Mouse (Mus musculus) liver, embryonic 13.5 days (tissue): ENCODE measurements around the gene Aasdh. TPM values are rescaled to one million over a fixed set of nuclear protein-coding genes. Genes with fewer than 3 reads are reported as not detected.

Experiments
- ATAC-seq: fragments of 200-750 bp; cut with Nextera tagmentation; 2 replicates; pipeline ENCODE4 v1.8.0; 2017; ENCODE audit warnings: low read depth, mild to moderate bottlenecking, moderate number of reproducible peaks, moderate library complexity
- DNase-seq: peaks from one replicate; pipeline ENCODE4 v3.0.0; 2022
- H3K27ac ChIP-seq: fragments of 300-500 bp; sonication (generic); 2 replicates; pipeline ENCODE4 v1.5.1; 2015; ENCODE audit warnings: moderate library complexity, mild to moderate bottlenecking, inconsistent platforms
- H3K27me3 ChIP-seq: fragments of 300-500 bp; sonication (generic); 2 replicates; pipeline ENCODE4 v1.6.1; 2015; ENCODE audit warnings: mild to moderate bottlenecking, inconsistent platforms
- H3K36me3 ChIP-seq: fragments of 300-500 bp; sonication (generic); 2 replicates; pipeline ENCODE4 v1.6.1; 2015; ENCODE audit warnings: mild to moderate bottlenecking, inconsistent platforms
- H3K4me1 ChIP-seq: fragments of 300-500 bp; sonication (generic); replicated peaks from 2 replicates; pipeline ENCODE4 v1.6.1; 2015; ENCODE audit warnings: inconsistent platforms
- H3K4me2 ChIP-seq: fragments of 300-500 bp; sonication (generic); 2 replicates; pipeline ENCODE4 v1.6.1; 2015; ENCODE audit warnings: inconsistent platforms, mild to moderate bottlenecking, moderate library complexity
- H3K4me3 ChIP-seq: fragments of 300-500 bp; sonication (generic); replicated peaks from 2 replicates; pipeline ENCODE4 v1.5.1; 2015; ENCODE audit warnings: mild to moderate bottlenecking, inconsistent platforms
- H3K9ac ChIP-seq: fragments of 300-500 bp; sonication (generic); 2 replicates; pipeline ENCODE4 v1.6.1; 2015; ENCODE audit warnings: mild to moderate bottlenecking, inconsistent platforms
- H3K9me3 ChIP-seq: fragments of 300-500 bp; sonication (generic); replicated peaks from 2 replicates; pipeline ENCODE4 v1.6.1; 2016; ENCODE audit warnings: inconsistent platforms
- WGBS: fragments of 180-500 bp; shearing (Covaris S2); methylation state at CpG from one replicate; pipeline ENCODE4 v1.1.7; 2015; ENCODE audit not compliant: insufficient replicate concordance; 5-methylcytosine and 5-hydroxymethylcytosine counted together
- polyA plus RNA-seq: library from polyadenylated mRNA; unstranded; fragments of >200 nt; fragmentation: Nextera tagmentation; extraction: Ambion mirVana; gene quantifications from 2 replicates; pipeline ENCODE4 v1.2.1, GENCODE M21; 2015

The Aasdh gene
- polyA plus RNA-seq, 1 experiment from 2014 or later, result 6.4 TPM

- Histone ChIP-seq H3K4me2 (no peak overlapping the region), H3K4me3 (no peak overlapping the region), H3K9me3 (no peaks in the 10 kb centered on the region), H3K4me1 (peaks cover 5% of the 10 kb centered on the region), H3K27me3 (no peaks in the 10 kb centered on the region), H3K36me3 (no peaks in the 10 kb centered on the region), H3K9ac (no peak overlapping the region), H3K27ac (no peak overlapping the region)
- WGBS, result 55% methylated on average over 5 of the region's 5 CpGs
- ATAC-seq (no peak), DNase-seq (no peak)
Measured at GRCm38 (mm10) chr5:76837018-76837417, 68.3 kb downstream of the Aasdh start.

- Histone ChIP-seq H3K4me2 (no peak overlapping the region), H3K4me3 (no peak overlapping the region), H3K27me3 (no peaks in the 10 kb centered on the region), H3K9me3 (no peaks in the 10 kb centered on the region), H3K9ac (no peak overlapping the region), H3K4me1 (no peaks in the 10 kb centered on the region), H3K27ac (no peak overlapping the region), H3K36me3 (no peaks in the 10 kb centered on the region)
- WGBS, result 70% methylated on average over 17 of the region's 17 CpGs
- ATAC-seq, result no peak
- DNase-seq, result no peak
Measured at GRCm38 (mm10) chr5:76832529-76833210, 72.6 kb downstream of the Aasdh start.

GRCm38 (mm10) chr5:76828527-76829240 lies 76.6 kb downstream of the Aasdh start:
- DNase-seq (no peak), ATAC-seq (no peak)
- no peak overlapping the region for H3K4me3 ChIP-seq
- WGBS, result 71% methylated on average over 7 of the region's 7 CpGs
- H3K27ac ChIP-seq, result no peak overlapping the region
- no peaks in the 10 kb centered on the region for H3K36me3 ChIP-seq
- H3K9me3 ChIP-seq, result no peaks in the 10 kb centered on the region
- H3K4me2 ChIP-seq, result no peak overlapping the region
- H3K4me1 ChIP-seq, result no peaks in the 10 kb centered on the region
- H3K27me3 ChIP-seq, result no peaks in the 10 kb centered on the region
- no peak overlapping the region for H3K9ac ChIP-seq

Other genes with a start within 250 kb of the Aasdh start
- gene C530008M17Rik, start 249.0 kb downstream of the Aasdh start, polyA plus RNA-seq, result 7.4 and 7.5 TPM in 2 replicates
- gene Paics, start 45.8 kb upstream of the Aasdh start, polyA plus RNA-seq, result 216 and 252 TPM in 2 replicates
- gene Ppat, start 46.1 kb upstream of the Aasdh start, polyA plus RNA-seq, result 38.5 and 45.7 TPM in 2 replicates
- gene Srp72, start 69.2 kb upstream of the Aasdh start, polyA plus RNA-seq, result 54.6 and 55.9 TPM in 2 replicates
- gene Arl9, start 98.5 kb upstream of the Aasdh start, polyA plus RNA-seq, result 0.32 TPM in 1 of 2 replicates, not detected in the other
- 0.38 and 0.40 TPM in 2 replicates for gene Thegl, start 110.5 kb upstream of the Aasdh start, polyA plus RNA-seq
- 0.14 TPM in 1 of 2 replicates, not detected in the other for gene Hopx, start 209.6 kb upstream of the Aasdh start, polyA plus RNA-seq